Mouse (Mus musculus): Measurements from ENCODE around the gene Pafah2. TPM values are rescaled to one million over a fixed set of nuclear protein-coding genes. Genes with fewer than 3 reads are reported as not detected.

Gene Pafah2
- polyA plus RNA-seq, 1 experiment from 2014 or later, result 9.2 TPM

DNA sequence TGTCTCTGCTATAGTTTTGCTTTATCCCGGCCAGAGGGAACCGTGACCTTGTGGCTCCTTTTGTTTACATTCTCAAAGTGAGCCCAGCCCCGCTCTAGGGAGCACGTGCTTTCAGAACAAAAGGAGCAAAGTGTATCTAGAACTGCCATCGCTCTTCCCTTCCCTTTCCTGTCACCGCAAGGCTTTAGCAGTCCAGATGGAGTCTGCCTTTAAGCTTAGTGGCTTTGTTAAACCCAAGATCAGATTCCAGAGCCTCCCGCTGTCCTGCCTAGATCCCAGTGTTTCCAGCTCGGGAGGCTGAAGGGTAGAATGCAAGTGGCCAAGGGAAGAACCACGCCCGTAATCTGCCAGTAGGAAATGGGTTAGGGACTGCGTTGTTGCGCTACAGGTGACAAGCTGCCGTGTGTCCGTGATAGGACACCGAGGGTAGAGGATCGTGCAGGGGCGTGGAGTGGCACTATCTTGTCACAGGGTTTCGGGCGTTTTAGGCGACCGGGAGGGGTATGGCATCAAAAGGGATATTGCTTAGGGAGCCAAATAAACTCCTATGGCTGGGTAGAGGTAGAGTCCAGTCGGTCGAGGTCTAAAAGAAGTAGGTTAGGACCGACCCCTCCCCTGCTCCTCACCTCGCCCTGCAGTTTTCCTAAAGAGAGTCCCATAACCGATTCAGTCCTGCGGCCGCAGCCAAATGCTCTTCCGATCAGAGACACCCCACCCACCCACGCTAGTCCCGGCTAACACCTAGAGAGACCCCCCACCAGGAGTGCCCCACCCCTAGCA is 71.5 kb downstream of the Pafah2 start:
- WGBS, result under 1% methylated on average over 31 of the region's 31 CpGs
- peak; percentile 42 for ATAC-seq (ENCODE audit: low FRiP score, low read depth)
- H3K4me2 ChIP-seq (replicated peaks), result peak overlapping the region; percentile 84

DNA sequence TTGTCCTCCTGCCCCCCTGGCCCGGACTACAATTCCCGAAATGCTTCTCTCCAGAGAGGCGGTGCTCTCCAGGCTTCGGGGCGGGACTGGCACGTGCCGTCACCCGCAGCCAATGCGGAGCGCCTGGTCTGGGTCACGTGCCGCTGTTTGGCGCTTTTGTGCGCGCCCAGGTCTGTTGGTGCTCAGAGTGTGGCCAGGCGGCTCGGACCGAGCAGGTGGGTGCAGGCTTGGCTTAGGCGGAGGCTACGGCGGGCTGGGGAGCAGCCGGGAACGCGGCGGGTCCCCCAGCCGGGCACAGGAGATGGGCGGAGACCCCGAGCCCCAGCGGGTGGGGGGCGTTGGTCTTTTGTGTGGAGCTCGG is 72.1 kb downstream of the Pafah2 start, which contains the start of gene Stmn1:
Stmn1 (plus strand) TSS at position 106 of the 361 bp plus-strand sequence.
- peak within 1 kb of the TSS; percentile 98 for H3K9ac ChIP-seq (replicated peaks)
- peaks cover 45% of the 10 kb centered on the region for H3K4me1 ChIP-seq
- H3K4me2 ChIP-seq (replicated peaks), result peak within 1 kb of the TSS; percentile 84
- peak within 1 kb of the TSS; percentile 97 for H3K4me3 ChIP-seq
- no peaks in the 10 kb centered on the region for H3K27me3 ChIP-seq
- 2% methylated on average over 30 of the region's 31 CpGs for WGBS
- H3K27ac ChIP-seq (replicated peaks), result peak within 1 kb of the TSS; percentile 99
- no peaks in the 10 kb centered on the region for H3K9me3 ChIP-seq
- ATAC-seq (ENCODE audit: low FRiP score, low read depth), result peak; percentile 95
- H3K36me3 ChIP-seq, result peaks cover 24% of the 10 kb centered on the region

More for the DNA sequence above, 71.5 kb downstream of the Pafah2 start:
- peak overlapping the region; percentile 98 for H3K9ac ChIP-seq (replicated peaks)
- H3K27ac ChIP-seq (replicated peaks), result peak overlapping the region; percentile 99
- no peaks in the 10 kb centered on the region for H3K27me3 ChIP-seq
- peaks cover 19% of the 10 kb centered on the region for H3K36me3 ChIP-seq
- H3K9me3 ChIP-seq, result no peaks in the 10 kb centered on the region
- H3K4me1 ChIP-seq, result peaks cover 40% of the 10 kb centered on the region
- peak overlapping the region; percentile 97 for H3K4me3 ChIP-seq

DNA sequence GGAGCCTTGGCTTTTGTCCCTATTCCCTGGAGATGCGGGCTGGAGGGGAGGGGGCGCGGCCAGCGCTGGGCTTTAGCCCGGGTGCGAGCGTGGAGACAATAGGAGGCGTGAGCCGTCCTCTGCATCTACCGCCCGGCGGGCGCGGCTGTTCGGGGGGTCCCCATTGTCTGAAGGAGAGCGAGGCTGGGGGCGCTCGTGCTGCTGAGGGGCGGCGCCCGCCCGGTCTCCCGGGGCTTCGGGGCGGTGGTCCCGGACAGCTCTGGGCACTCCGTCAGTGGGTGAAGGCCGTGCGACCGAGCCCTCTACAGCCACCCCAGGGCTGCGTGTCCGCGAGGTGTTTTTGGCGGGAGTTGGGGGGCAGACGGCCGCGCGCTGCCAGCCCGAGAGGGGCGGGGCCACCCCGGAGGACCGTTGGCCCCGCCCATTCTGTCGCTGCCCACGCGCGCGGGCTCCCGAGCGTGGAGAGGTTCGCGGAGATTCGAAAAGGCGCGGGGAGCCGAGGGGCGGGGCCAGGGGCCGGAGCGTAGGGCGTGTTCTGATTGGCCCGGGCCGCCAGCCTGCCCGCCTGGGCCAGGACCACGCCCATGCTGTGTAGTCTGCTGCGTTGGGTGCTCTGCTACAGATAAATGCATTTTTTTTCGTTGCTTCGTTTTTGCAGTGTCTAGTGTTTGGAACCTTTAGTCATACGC is 72.6 kb downstream of the Pafah2 start:
- WGBS, result under 1% methylated on average over 67 of the region's 68 CpGs
- H3K9me3 ChIP-seq, result no peaks in the 10 kb centered on the region
- H3K9ac ChIP-seq (replicated peaks), result peak overlapping the region; percentile 98
- H3K4me2 ChIP-seq (replicated peaks), result peak overlapping the region; percentile 84
- ATAC-seq (ENCODE audit: low FRiP score, low read depth), result peak; percentile 80
- peaks cover 26% of the 10 kb centered on the region for H3K36me3 ChIP-seq
- peaks cover 46% of the 10 kb centered on the region for H3K4me1 ChIP-seq
- no peaks in the 10 kb centered on the region for H3K27me3 ChIP-seq
- H3K27ac ChIP-seq (replicated peaks), result peak overlapping the region; percentile 99
- peak overlapping the region; percentile 97 for H3K4me3 ChIP-seq

DNA sequence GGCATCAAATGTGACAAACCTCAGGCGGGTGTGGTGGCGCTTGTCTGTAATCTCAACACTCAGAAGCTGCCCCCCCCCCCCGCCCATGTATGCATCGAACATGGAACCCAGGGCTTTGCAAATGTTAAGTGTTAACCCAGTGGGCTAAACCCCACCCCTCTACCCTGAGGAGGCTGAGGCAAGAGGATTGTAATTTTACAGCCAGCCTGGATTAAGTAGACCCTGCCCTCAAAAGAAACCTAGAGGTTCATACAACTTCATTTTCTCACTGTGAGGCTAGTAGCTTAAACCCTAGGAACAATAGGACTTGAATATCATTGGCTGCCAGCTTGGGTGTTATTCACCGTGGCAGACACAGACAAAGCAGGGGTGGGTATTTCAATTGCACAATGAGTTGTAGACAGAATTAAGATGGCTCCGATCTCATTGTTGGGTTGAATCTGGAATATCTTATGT is 73.2 kb downstream of the Pafah2 start:
- peak; percentile 27 for ATAC-seq (ENCODE audit: low FRiP score, low read depth)
- H3K4me2 ChIP-seq (replicated peaks), result peak overlapping the region; percentile 84
- peak overlapping the region; percentile 98 for H3K9ac ChIP-seq (replicated peaks)
- H3K27me3 ChIP-seq, result no peaks in the 10 kb centered on the region
- peaks cover 32% of the 10 kb centered on the region for H3K36me3 ChIP-seq
- H3K27ac ChIP-seq (replicated peaks), result peak overlapping the region; percentile 99
- 5% methylated on average over 6 of the region's 6 CpGs for WGBS
- no peaks in the 10 kb centered on the region for H3K9me3 ChIP-seq
- H3K4me3 ChIP-seq, result peak overlapping the region; percentile 97
- peaks cover 52% of the 10 kb centered on the region for H3K4me1 ChIP-seq

DNA sequence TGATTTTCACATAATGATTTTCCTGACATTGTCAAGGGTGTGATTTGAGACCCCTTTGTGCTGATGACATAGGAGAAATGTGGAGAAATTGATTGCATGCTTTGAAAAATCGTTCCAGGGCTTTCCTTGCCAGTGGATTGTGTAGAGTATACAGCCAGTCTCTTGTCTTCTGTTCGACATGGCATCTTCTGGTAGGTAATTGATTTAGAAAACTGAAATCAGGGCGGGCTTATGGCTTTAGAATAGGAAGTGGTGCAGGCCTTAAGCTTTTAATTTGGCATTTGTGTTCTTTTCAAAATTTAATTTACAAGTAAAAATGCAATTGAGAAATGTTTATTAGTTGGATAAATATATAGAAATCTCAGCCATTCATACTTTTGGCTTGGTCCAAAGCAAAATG is 73.9 kb downstream of the Pafah2 start:
- Histone ChIP-seq H3K27ac (replicated peaks) (peak overlapping the region; percentile 99), H3K27me3 (no peaks in the 10 kb centered on the region), H3K4me3 (peak overlapping the region; percentile 97), H3K9me3 (no peaks in the 10 kb centered on the region), H3K36me3 (peaks cover 38% of the 10 kb centered on the region), H3K4me1 (peaks cover 56% of the 10 kb centered on the region), H3K9ac (replicated peaks) (peak overlapping the region; percentile 98), H3K4me2 (replicated peaks) (peak overlapping the region; percentile 84)
- ATAC-seq (ENCODE audit: low FRiP score, low read depth), result no peak
- 52% methylated on average over 3 of the region's 3 CpGs for WGBS

DNA sequence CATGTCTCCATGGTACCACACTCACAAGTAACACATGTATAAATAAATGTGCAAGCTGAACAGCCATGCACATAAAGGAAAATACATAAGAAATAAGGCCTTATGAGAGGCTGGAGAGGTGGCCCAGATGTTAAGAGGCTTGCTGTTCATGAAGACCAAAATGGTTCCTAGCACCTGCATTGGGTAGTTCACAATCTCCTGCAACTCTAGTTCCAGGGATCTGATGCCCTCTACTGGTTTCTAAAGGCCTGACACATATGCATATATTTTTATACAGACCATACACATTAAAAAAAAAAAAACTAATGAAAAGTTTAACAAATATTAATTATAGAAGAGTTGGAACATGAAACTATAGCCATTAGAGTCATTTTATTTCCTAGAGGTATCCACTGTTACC is 75.3 kb downstream of the Pafah2 start:
- Histone ChIP-seq H3K36me3 (peaks cover 53% of the 10 kb centered on the region), H3K27me3 (no peaks in the 10 kb centered on the region), H3K4me2 (replicated peaks) (peak overlapping the region; percentile 84), H3K4me1 (peaks cover 44% of the 10 kb centered on the region), H3K4me3 (peak overlapping the region; percentile 97), H3K9me3 (no peaks in the 10 kb centered on the region), H3K27ac (replicated peaks) (peak overlapping the region; percentile 60; the same call in 1 of the 2 replicates), H3K9ac (replicated peaks) (no peak overlapping the region)
- no peak for ATAC-seq (ENCODE audit: low FRiP score, low read depth)

DNA sequence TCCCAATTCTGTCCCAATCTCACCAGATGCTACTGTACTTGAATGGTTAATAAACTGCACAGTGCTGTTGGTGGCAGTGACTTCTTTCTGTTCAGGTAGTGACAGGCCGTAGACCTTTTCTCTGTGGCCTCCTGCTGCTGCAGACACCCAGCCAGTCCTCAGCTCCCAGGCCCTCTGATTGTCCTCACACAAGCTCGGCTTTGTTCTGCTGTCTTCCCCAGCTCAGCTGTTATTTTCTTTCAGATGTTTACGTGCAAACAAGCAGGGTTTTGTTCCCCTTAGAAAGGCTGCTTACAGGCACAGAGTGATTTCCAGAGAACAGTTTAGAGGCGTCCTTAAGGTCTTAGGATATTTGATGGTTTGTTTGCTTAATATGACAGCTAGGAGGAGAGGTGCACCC is 77.6 kb downstream of the Pafah2 start:
- Histone ChIP-seq H3K4me2 (replicated peaks) (no peak overlapping the region; the same call in 1 of the 2 replicates), H3K9me3 (no peaks in the 10 kb centered on the region), H3K36me3 (peaks cover 61% of the 10 kb centered on the region), H3K27ac (replicated peaks) (peak overlapping the region; percentile 69), H3K4me1 (peaks cover 42% of the 10 kb centered on the region), H3K9ac (replicated peaks) (no peak overlapping the region; the same call in 1 of the 2 replicates), H3K27me3 (no peaks in the 10 kb centered on the region), H3K4me3 (no peak overlapping the region)
- no peak for ATAC-seq (ENCODE audit: low FRiP score, low read depth)
- 65% methylated on average over 4 of the region's 4 CpGs for WGBS

DNA sequence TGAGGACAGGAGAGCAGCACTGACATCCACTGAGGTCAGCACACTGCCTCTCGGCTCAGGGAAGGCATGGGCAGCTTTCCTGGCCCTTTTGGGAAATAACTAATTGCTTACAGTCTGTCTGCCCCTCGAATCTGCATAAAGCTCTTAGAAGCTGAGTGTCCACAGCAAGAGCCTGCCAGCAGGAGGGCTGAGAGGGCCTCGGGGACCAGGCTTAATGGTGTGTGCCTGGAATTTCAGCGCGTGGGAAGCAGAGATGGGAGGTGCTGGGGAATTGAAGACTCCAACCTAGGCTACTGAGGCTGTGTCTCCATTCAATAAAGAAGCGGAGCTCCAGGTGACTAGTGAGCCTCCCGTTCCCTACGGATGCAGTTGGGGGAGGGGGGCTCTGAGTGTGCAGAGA is 78.1 kb downstream of the Pafah2 start:
- WGBS, result 46% methylated on average over 8 of the region's 8 CpGs

DNA sequence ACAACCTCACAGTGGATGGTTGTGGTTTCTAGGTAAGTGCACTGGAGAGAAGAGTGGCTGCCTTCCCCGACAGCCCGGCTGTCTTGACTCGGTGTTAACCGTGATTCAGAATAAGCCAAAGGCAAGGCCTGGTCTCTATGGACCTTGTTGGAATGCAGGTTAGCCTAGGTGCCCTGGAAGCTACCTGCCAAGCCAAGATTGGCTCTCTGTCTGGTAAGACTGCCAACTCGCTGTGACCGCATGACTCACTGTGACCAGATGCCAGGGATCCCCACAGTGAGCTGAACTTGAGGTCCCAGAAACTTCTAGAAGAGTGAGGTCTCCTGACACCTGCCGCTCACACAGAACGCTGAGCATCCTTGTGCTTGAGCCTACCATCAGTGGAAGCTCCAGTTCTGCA is 80.8 kb downstream of the Pafah2 start:
- H3K9ac ChIP-seq (replicated peaks), result no peak overlapping the region
- H3K27ac ChIP-seq (replicated peaks), result peak overlapping the region; percentile 42
- H3K9me3 ChIP-seq, result no peaks in the 10 kb centered on the region
- H3K4me3 ChIP-seq, result no peak overlapping the region
- 95% methylated on average over 8 of the region's 8 CpGs for WGBS
- H3K36me3 ChIP-seq, result peaks cover 49% of the 10 kb centered on the region
- ATAC-seq (ENCODE audit: low FRiP score, low read depth), result no peak
- peaks cover 32% of the 10 kb centered on the region for H3K4me1 ChIP-seq
- H3K4me2 ChIP-seq (replicated peaks), result no peak overlapping the region
- H3K27me3 ChIP-seq, result peaks cover 5% of the 10 kb centered on the region; the same call in 1 of the 2 replicates

More for the DNA sequence above, 78.1 kb downstream of the Pafah2 start:
- Histone ChIP-seq H3K4me1 (peaks cover 45% of the 10 kb centered on the region), H3K4me3 (0 out of 2 replicates have a peak overlapping the region, but pooled peaks have one; percentile 2), H3K36me3 (peaks cover 61% of the 10 kb centered on the region), H3K27ac (replicated peaks) (peak overlapping the region; percentile 69), H3K4me2 (replicated peaks) (no peak overlapping the region), H3K27me3 (no peaks in the 10 kb centered on the region), H3K9ac (replicated peaks) (no peak overlapping the region; the same call in 1 of the 2 replicates), H3K9me3 (no peaks in the 10 kb centered on the region)
- no peak for ATAC-seq (ENCODE audit: low FRiP score, low read depth)

Small RNA genes lying within 50 kb of the gene (microRNA-seq; reads per million reads assigned to microRNA genes)
- 2.3 reads per million, percentile 2 among the genes with 10 or more reads in this experiment for gene Gm23634

Other genes with a start within 250 kb of the Pafah2 start
- gene Cep85, start 209.2 kb upstream of the Pafah2 start, polyA plus RNA-seq (2016; fragmentation: Nextera tagmentation; extraction: Ambion mirVana), result 26.7 and 29.8 TPM in 2 replicates
- gene Gm7534, start 193.3 kb upstream of the Pafah2 start, polyA plus RNA-seq (2016; fragmentation: Nextera tagmentation; extraction: Ambion mirVana), result not detected in 2 replicates
- not detected in 2 replicates for gene Catsper4, start 168.9 kb upstream of the Pafah2 start, polyA plus RNA-seq (2016; fragmentation: Nextera tagmentation; extraction: Ambion mirVana)
- gene Cnksr1, start 157.9 kb upstream of the Pafah2 start, polyA plus RNA-seq (2016; fragmentation: Nextera tagmentation; extraction: Ambion mirVana), result 0.26 and 0.46 TPM in 2 replicates
- gene E130218I03Rik, start 152.7 kb upstream of the Pafah2 start, polyA plus RNA-seq (2016; fragmentation: Nextera tagmentation; extraction: Ambion mirVana), result 0.23 and 0.76 TPM in 2 replicates
- 17.7 and 19.6 TPM in 2 replicates for gene Zfp593, start 150.7 kb upstream of the Pafah2 start, polyA plus RNA-seq (2016; fragmentation: Nextera tagmentation; extraction: Ambion mirVana)
- gene Gm30191, start 149.4 kb upstream of the Pafah2 start, polyA plus RNA-seq (2016; fragmentation: Nextera tagmentation; extraction: Ambion mirVana), result not detected in 2 replicates
- 5.7 and 6.0 TPM in 2 replicates for gene Grrp1, start 142.2 kb upstream of the Pafah2 start, polyA plus RNA-seq (2016; fragmentation: Nextera tagmentation; extraction: Ambion mirVana)
- 32.6 and 33.3 TPM in 2 replicates for gene Pdik1l, start 108.4 kb upstream of the Pafah2 start, polyA plus RNA-seq (2016; fragmentation: Nextera tagmentation; extraction: Ambion mirVana)
- 0.24 and 0.28 TPM in 2 replicates for gene Trim63, start 81.2 kb upstream of the Pafah2 start, polyA plus RNA-seq (2016; fragmentation: Nextera tagmentation; extraction: Ambion mirVana)
- 0.08 TPM in 1 of 2 replicates, not detected in the other for gene Slc30a2, start 53.1 kb upstream of the Pafah2 start, polyA plus RNA-seq (2016; fragmentation: Nextera tagmentation; extraction: Ambion mirVana)
- 0.37 and 0.97 TPM in 2 replicates for gene Extl1, start 12.5 kb upstream of the Pafah2 start, polyA plus RNA-seq (2016; fragmentation: Nextera tagmentation; extraction: Ambion mirVana)
- 4,918 and 5,057 TPM in 2 replicates for gene Stmn1, start 72.0 kb downstream of the Pafah2 start, polyA plus RNA-seq (2016; fragmentation: Nextera tagmentation; extraction: Ambion mirVana)
- gene Paqr7, start 100.4 kb downstream of the Pafah2 start, polyA plus RNA-seq (2016; fragmentation: Nextera tagmentation; extraction: Ambion mirVana), result 4.8 and 6.4 TPM in 2 replicates
- 11.2 and 11.5 TPM in 2 replicates for gene Aunip, start 114.7 kb downstream of the Pafah2 start, polyA plus RNA-seq (2016; fragmentation: Nextera tagmentation; extraction: Ambion mirVana)
- gene Mtfr1l, start 139.1 kb downstream of the Pafah2 start, polyA plus RNA-seq (2016; fragmentation: Nextera tagmentation; extraction: Ambion mirVana), result 127 and 133 TPM in 2 replicates
- gene Selenon, start 155.8 kb downstream of the Pafah2 start, polyA plus RNA-seq (2016; fragmentation: Nextera tagmentation; extraction: Ambion mirVana), result 15.0 and 15.1 TPM in 2 replicates

Measured in midbrain, embryonic 12.5 days (tissue).